Mouse (Mus musculus): Measurements from ENCODE around the gene Tcf12.

Tcf12 gene

DNA sequence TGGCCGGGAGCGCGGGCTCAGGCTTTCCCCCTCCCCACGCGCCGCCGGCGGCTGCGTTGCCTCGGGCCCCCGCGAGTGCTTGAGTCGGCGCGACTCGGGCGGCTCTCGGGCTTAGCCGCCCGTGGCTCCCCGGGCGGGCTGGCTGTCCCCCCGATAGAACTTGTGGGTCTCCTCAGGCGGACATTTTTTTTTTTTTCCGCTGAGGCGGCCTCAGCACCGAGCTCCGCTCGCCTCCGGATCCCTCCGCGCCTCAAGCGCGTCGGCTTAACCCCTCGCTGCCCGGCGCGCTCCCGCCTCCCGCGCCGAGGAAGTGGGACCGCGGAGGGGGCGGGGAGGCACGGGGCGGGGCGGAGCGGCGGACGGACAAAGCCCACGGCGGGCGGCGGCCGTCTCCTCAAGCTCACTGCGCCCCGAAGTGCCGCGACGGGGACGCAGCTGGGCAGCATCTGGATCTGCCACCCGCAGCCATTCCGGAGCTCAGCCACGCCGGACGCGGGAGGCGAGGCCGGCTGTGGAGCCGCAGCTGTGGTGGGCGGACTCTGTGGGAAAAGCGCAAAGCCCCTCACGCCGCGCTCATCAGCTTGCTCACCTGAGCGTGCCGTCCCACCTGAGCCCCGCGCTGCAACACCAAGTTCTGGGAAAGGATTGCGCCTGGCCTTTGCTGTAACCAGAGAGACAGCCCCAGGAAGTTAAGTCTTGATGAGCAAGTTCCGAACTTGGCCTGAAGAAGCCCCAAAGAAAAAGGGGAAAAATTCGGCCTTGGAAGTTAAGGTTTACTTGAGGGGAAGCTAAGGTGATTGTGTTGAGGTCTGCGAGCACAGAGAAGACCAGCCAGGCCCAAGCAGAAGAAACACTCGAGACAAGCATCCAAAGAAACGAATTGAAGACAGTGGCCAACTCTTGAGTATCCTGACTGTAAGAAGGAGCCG is at the start of gene Tcf12:
Tcf12 (minus strand) TSS at position 250 of the 929 bp plus-strand sequence.
- DNase-seq (ENCODE audit: low spot score) = peak; percentile 80

DNA sequence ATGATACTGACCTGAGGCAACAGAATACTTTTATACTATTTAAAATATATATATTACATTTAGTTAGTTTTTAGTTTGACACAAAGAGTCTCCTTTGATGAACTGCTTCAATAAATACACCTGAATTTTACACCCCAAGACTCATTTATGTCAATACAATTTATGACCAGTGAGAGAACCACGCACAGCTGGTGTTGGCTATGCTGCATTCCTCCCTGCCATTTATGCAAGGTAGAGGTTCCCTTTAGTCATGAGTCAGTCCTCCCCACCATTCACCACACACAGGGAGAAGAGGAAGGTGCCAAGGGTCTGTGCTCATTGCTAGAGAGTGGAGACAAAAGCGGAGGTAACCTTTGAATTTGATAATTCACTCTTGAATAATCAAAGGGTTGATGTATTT is 46.7 kb upstream of the Tcf12 start:
- no peak for DNase-seq (ENCODE audit: low spot score)

DNA sequence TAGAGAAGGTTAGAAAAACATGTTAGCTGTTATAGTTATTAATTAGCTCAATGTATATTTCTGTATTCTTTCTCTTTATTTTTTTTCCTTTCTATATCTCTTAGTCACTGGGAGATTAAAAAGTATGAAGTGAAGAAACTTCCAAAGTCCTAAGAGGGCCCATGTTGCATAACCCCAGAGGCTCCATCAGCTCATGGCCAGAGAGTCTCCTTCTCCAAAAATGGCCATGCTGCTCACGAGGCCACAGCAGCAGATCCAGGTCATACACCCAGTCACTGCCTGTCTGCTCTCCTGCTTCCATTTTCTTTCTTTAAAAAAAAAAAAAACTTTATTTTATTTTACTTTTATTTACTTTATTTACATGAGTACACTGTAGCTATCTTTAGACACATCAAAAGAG is 45.4 kb upstream of the Tcf12 start:
- DNase-seq (ENCODE audit: low spot score) = no peak

DNA sequence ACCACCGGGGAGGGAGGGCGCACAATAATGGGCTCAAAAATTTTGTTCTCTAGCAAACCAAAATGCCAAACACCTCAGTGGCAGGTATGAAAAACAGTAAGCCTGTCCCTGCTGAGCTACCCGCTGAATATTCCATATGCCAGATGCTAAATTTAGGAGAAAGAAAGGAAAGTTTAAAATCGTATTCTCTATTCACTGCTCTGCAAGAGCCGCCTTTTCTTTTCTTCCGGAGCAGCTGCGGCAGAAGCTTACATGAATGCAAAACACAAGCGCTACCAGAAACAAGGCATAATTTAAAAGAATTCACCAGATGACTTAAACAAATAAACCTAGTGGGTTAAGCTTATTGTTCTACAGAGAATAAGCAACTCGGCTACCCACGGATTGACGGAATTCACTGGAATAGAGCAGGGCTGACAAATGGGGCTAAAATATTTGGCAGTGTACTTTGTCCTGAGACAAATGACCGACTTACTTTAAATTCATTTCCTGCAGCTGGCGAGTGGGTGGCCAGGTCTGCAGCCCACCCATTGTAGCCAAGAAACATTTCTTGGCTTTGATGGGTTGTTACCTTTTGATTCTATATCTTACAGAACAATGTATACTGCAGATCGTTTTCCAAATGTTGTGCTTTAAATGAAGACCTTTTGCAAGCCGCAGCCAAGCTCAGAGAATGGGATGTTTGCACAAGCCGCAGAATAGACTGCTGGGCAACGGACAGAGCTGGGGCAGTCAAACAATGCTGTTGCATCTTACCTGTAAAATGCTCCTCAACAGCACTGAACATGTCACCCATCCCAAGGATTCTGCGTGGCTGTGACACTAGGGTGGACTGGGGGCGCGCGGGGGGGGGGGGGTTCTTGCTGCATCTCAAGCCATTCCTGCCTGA is 43.8 kb upstream of the Tcf12 start:
- no peak for DNase-seq (ENCODE audit: low spot score)

DNA sequence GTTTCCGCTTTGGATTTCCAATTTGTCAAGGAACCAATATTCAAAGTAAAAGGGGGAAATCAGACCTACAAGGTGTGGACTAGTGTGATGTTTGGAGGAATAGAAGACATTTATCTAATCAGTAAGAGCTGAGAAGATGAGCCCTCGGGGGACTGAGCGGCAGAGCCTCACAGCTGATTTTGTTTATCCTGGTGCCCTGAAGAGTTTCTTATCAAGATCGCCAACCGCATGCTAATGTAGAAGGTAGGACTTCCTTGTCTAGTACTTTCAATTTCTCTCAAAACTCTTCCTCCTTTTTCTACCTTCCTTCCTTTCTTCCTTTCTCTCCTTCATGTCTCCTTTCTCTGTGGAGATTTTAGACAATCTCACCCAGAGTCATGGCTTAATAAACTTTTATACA is 32.5 kb upstream of the Tcf12 start:
- no peak for DNase-seq (ENCODE audit: low spot score)

DNA sequence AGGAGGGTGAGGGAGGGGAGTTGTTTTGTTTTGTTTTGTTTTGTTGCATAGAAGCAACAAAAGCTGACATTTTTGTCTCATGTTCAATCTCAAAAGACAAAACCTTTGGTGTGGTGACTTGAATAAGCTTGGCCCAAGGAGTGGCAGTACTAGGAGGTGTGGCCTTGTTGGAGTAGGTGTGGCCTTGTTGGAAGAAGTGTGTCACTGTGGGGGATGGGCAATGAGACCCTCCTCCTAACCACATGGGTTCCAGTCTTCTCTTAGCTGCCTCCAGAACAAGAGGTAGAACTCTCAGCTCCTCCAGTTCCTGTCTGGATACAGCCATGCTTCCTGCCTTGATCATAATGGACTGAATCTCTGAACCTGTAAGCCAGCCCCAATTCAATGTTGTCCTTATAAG is 26.2 kb upstream of the Tcf12 start:
- DNase-seq (ENCODE audit: low spot score) = no peak

DNA sequence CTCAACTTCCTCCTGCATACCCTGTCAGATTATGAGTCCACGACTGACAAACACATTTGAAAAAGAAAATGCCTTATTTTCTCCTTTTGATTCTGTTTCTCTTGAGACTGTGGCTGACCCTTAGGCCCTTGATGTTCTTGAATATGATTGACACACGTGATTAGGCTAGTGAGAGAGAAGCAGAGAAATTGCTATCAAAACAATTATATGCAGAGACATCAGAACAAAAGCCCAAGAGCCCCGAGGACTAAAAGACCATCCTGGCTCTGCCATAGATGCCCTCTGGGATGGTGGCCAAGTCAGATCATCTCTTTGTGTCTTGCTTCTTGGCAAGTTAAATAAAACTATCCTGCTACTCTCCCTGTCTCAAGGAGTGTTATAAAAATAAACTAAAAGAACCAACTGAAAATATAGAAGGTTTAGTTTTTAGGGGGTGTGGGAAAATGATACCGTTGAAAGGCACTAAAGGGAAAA is 22.1 kb upstream of the Tcf12 start:
- no peak for DNase-seq (ENCODE audit: low spot score)

DNA sequence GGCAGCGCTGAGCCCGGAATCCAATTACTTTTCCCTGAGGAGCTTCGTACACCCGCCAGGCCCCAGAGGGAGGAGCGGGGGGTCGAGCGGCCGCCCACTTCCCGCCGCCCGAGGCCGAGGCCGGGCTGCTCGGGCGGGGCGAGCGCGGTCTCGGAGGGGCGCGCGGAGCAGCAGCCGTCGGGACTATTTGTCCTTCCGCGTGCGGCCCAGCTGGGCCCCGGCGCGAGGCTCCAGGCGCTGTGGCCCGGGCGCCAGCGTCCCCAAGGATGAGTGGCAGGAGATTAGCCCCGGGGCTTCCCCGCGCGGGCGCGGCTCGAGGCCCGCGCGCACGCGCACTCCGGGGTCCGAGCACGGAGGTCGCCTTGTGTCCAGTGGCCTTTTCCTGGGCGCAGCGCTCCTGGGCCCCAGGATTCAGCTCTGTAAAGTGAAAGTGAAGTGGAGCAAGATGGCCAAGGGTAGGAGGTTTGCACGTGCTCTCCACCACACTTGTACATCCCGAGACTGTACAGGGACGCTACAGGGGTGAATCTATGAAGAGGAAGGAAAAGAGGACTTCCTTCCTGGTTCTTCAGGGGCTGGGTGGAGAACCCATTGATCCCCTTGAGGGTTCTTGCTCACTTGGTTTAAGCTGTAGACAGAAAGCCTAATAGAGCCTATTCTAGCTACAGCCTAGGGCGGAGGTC is 21.6 kb upstream of the Tcf12 start:
- DNase-seq (ENCODE audit: low spot score) = peak; percentile 92

DNA sequence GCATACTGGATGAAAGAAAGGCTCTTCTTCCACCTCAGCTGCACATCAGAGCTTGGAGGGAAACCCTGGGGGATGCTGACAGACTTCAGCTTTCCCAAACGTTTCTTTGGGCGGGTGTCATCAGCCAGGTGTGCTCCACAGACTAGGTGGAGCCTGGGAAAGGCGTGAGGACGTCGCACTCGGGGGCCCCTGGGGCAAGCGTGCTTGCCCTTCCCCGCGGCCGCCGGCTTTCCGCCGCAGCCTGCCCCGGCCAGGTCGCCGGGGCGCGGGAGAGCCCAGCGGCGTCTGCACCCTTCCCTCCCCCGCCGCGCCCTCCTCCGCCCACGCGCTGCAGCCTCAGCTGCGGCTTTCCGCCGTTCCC is 21.0 kb upstream of the Tcf12 start:
- DNase-seq (ENCODE audit: low spot score) = no peak

DNA sequence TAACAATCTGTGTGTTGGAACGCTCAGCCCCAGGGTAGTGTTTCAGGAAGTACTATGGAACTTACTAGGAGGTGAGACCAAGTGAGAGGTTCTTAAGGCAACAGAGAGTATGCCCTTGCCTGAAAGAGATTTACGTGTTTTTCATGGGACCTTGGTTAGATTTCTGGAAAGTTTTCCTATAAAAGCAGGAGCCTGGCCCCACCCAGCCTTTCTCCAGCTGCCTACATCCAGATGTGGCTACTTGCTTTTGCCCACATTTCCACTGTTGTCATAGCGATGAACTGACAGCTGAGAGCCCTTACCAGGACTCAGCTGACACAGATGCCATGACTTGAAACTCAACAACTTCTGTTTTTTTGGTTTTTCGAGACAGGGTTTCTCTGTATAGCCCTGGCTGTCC is 18.2 kb upstream of the Tcf12 start:
- no peak for DNase-seq (ENCODE audit: low spot score)

DNA sequence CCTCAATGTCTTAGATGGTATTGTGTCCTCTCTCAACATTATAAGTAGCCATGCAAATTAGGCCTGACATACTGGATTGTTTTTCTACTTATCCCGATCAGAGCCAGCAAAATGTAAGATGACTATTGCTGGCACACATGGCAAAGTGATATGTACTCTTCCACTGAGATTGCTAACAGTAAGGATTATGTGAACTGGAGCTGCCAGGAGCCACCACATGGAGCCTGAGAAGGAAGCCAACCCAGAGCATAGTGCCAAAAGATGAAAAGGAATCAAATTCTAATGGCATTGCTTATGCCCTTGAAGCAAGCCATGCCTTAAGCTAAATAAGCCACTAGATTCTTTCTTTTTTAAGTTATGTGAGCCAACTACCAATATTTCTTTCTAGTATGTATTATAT is 13.8 kb upstream of the Tcf12 start:
- no peak for DNase-seq (ENCODE audit: low spot score)

DNA sequence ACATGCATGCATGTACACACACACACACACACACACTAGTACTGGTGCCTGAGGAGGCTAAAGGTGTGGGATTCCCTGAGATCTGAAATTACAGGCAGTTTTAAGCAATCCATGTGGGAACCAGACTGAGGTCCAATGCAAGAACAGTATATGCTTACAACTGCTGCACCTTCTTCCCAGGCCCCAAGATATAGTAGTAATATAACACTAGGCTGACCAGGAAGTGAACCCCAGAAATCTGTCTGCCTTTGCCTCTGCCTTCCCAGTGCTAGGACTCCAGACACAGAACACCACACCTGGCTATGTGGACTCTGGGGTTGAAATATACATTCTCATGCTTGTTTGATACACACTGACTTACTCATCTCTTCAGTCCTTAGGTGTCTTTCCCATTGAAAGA is 6.8 kb upstream of the Tcf12 start:
- no peak for DNase-seq (ENCODE audit: low spot score)

DNA sequence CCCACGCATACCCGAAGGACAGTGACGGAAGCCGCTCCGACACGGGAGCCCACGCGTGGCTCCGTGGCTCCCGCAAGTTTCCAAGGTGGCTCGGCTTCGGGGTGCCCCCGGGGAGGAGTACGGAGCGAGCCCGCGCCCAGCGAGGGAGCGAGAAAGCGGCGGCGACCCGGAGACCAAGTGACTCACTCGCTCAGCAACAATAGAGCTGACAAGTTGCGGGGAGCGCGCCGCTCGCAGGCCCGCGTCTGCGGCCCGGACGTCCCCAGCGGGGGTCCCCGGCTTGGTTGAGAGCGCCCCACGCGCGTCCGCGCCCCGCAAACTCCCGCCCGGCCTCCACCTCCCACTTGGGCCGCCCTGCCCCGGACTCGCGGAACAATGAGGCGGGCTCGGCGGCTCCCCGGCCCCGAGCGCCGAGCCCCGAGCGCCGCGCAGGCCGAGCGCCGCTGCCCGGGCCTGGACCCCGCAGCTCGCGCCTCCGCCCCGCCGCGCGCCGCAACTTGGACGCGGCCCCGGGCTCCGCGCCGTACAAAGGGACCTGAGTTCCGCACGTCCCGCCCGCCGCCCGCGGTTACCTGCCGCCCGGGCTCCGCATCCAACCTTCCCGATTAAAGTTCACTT is 558 bp downstream of the Tcf12 start:
- DNase-seq (ENCODE audit: low spot score) = peak; percentile 27

DNA sequence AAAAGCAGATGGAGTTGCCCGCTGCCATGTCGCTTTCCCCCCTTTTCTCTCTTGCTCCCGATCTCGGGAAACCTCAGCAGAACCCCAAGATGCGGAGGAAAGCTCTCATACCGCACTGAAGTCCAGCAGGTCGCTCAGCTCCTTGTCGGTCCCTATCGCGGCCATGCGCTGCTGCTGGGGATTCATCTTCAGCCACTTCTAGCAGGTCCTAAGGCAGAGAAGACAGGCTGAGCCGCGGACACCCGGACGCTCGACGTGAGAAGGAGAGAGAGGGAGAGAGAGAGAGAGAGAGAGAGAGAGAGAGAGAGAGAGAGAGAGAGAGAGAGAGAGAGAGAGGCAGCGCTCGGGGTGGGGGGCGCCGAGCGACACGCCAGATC is 1.1 kb downstream of the Tcf12 start:
- DNase-seq (ENCODE audit: low spot score) = peak; percentile 15

DNA sequence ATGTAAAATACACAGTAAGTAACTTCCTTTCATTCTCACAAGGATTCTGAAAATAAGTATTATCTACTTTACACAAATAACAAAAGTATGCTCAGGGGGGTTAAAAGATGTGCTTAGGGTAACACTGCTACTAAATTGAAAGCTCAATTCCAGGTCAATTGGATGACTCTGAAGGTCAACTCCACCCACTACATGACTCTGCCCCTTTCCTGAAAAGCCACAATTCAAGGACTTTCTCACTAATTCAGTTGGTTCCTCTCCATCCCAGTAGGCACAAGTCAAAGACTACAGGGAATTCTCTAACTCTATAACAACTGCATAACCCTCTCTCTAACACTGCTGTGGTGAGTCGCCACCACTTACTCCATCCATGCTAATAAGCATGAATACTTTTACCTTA is 8.2 kb downstream of the Tcf12 start:
- DNase-seq (ENCODE audit: low spot score) = no peak

DNA sequence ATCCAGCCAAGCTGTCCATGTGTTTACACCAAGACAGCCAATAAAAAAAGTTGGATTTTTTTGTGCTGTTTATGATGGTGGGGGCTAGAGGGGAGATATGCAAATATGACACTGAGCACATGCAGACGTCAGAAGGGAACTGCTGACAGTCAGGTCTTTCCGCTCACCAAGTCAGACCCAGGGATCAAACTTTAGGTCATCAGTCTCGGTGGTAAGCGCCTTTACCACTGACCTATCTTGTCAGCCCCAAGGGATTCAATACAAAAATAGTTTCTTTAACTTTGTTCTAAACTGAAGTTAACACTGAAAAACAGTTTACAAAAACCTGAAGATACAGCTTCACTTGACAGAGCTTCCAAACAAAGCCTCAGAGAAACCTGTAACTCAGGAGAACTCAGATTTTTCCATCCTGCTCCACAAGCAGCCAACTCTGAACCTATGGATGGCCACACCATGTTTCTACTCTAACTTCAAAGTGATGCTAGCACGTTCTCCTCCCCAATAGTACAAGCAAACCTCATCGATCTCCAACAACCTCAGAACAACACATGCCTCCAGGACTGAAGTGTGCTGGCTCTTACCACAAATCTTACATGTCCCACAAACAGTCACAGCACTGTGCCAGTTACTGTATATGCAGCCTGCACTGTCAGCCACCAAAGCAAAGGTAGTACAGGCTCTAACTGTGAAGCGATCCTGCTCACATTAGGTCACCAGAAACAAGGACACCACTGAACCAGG is 11.6 kb downstream of the Tcf12 start:
- no peak for DNase-seq (ENCODE audit: low spot score)

DNA sequence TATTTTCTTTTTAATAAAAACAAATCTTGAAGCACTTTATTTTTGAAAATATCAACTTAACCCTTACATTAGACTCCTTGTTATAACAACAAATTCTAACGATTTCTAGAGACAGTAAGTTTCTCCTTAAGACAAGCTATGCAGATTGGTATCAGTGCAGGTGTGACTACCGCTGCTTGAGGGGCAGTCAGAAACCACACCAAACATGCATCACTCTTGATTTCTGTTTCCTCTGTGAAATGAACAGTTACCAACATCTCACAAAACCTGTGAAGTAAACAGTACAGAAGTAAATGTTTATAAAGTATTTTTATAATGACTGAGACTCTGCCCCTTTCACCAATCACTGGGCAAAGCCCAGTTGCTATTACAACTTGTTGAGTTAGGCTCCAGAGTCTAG is 13.6 kb downstream of the Tcf12 start:
- DNase-seq (ENCODE audit: low spot score) = no peak

DNA sequence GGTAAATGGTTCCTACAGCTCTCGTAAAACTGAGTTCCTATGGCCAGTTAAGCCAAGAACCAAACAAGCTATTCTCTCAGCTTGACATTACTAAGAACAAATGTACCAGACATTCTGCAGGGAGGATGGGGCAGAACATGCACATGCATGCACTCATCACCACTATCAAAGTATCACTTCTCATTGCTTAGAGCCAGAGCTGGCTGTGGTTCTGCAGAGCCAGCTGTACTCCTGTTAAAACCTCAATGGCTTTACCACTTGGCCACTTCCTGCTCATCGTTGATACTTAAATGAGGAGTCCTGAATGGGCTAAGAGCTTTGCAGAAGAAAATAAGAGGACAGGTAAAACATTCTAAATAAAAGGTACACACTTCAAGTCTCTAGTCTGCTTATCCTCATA is 14.6 kb downstream of the Tcf12 start:
- DNase-seq (ENCODE audit: low spot score) = no peak

DNA sequence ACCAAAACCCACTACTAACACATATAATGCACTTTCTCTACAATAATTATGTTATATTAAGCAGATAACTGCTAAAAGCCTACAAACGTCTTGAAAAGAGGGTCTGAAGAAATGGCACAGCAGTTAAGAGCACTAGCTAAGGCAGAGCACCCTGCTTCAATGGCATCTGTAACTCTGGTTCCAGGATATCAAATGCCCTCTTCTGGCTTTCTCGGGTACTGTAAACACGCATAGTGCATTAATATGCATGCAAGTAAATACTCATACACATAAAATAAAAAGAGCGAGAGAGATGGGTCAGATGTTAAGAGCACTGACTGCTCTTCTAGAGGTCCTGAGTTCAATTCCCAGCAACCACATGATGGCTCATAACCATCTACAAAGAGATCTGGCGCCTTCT is 17.0 kb downstream of the Tcf12 start:
- no peak for DNase-seq (ENCODE audit: low spot score)

DNA sequence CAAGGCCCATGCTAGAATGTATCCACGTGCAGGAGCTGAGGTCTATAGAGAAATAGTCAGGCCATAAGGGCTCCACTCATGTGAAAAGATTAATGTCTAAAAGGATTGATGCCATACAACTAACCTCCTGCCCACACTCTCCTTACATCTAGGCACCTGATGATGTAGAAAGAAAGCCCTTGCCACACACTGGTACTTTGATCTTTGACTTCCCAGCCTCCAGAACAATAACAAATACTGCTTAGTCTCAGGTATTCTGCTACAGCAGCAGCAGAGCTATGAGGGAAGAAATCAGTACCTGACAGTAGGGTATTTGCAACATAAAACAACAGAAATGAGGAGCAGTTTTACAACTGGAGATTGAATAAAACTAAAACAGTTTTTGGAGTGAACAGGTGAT is 19.5 kb downstream of the Tcf12 start:
- no peak for DNase-seq (ENCODE audit: low spot score)

DNA sequence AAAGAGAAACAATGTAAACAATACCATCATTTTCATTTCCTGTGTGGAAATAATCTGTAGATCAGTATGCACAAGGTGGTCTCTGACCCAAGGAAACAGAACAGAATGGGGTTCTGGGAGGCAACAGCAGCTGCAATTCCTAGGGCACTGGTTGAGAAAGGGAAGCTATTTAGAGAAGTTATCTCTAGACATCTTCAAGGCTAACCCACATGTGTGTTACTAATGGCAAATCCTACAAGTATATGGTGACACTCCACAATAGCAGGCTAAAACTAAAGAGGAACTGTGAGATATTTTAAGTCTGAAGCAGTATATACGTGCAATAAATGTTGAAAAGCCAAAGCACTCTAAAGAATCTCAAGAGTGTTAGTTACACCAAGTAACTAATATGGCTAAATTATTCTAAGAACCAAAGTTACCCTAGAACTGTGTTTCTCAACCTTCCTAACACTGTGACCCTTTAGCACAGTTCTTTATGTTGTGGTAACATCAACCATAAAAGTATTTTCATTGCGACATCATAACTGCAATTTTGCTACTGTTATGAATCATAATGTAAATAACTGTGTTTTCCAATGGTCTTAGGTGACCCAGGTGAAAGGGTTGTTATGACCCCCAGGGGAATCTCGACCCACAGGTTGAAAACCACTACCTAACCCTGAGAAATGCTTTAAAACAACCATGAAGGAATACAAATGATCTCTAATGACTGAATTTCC is 22.6 kb downstream of the Tcf12 start:
- no peak for DNase-seq (ENCODE audit: low spot score)

Measured in ovary, adult 18-20 months (tissue).